Mouse (Mus musculus): Measurements from ENCODE around the gene Prmt7. TPM values are rescaled to one million over a fixed set of nuclear protein-coding genes. Genes with fewer than 3 reads are reported as not detected.

Gene Prmt7
- 76.4 and 88.2 TPM in 2 replicates for polyA plus RNA-seq (2016; fragmentation: Nextera tagmentation; extraction: Ambion mirVana)

GRCm38 (mm10) chr8:106210821-106211345 lies at the start of gene Prmt7, which contains the start of gene Slc7a6os:
Prmt7 (plus strand) TSS chr8:106210936.
Slc7a6os (minus strand) TSS chr8:106210935.
- H3K27ac ChIP-seq: peak within 1 kb of the TSS; percentile 95
- peak within 1 kb of the TSS; percentile 68 for H3K4me3 ChIP-seq
- DNase-seq (ENCODE audit: low spot score): peak; percentile 94
- H3K4me1 ChIP-seq: peaks cover 11% of the 10 kb centered on the region
- peaks cover 64% of the 10 kb centered on the region for H3K36me3 ChIP-seq
- no peaks in the 10 kb centered on the region for H3K9me3 ChIP-seq (replicated peaks)
- under 1% methylated on average over 52 of the region's 52 CpGs for WGBS
- H3K27me3 ChIP-seq (ENCODE audit: low read depth, poor library complexity, severe bottlenecking): no peaks in the 10 kb centered on the region

- Histone ChIP-seq H3K27me3 (ENCODE audit: low read depth, poor library complexity, severe bottlenecking) (no peaks in the 10 kb centered on the region), H3K36me3 (peaks cover 58% of the 10 kb centered on the region), H3K27ac (no peak overlapping the region), H3K4me1 (peaks cover 3% of the 10 kb centered on the region; the same call in 1 of the 2 replicates), H3K4me3 (no peak overlapping the region), H3K9me3 (replicated peaks) (no peaks in the 10 kb centered on the region)
- DNase-seq (ENCODE audit: low spot score): no peak
- WGBS: 92% methylated on average over 9 of the region's 9 CpGs
Measured at GRCm38 (mm10) chr8:106163251-106163650, 47.5 kb upstream of the Prmt7 start.

- Histone ChIP-seq H3K27me3 (ENCODE audit: low read depth, poor library complexity, severe bottlenecking) (no peaks in the 10 kb centered on the region), H3K27ac (no peak overlapping the region), H3K4me3 (no peak overlapping the region), H3K36me3 (peaks cover 43% of the 10 kb centered on the region), H3K9me3 (replicated peaks) (no peaks in the 10 kb centered on the region), H3K4me1 (peaks cover 14% of the 10 kb centered on the region)
- peak; percentile 79 for DNase-seq (ENCODE audit: low spot score)
- 49% methylated on average over 4 of the region's 4 CpGs for WGBS
Measured at GRCm38 (mm10) chr8:106165460-106165859, 45.3 kb upstream of the Prmt7 start.

GRCm38 (mm10) chr8:106168356-106169016 lies 42.2 kb upstream of the Prmt7 start, which contains the start of gene Slc7a6:
Slc7a6 (plus strand) TSS chr8:106168857.
- under 1% methylated on average over 59 of the region's 59 CpGs for WGBS
- peak; percentile 89 for DNase-seq (ENCODE audit: low spot score)

GRCm38 (mm10) chr8:106169017-106169933 lies 41.5 kb upstream of the Prmt7 start:
- Histone ChIP-seq H3K27ac (peak overlapping the region; percentile 97), H3K36me3 (peaks cover 19% of the 10 kb centered on the region), H3K4me3 (peak overlapping the region; percentile 85), H3K9me3 (replicated peaks) (no peaks in the 10 kb centered on the region), H3K27me3 (ENCODE audit: low read depth, poor library complexity, severe bottlenecking) (no peaks in the 10 kb centered on the region), H3K4me1 (peaks cover 14% of the 10 kb centered on the region)
- peak; percentile 71 for DNase-seq (ENCODE audit: low spot score)
- 2% methylated on average over 54 of the region's 54 CpGs for WGBS

More at GRCm38 (mm10) chr8:106168356-106169016, 42.2 kb upstream of the Prmt7 start, which contains the start of gene Slc7a6:
- Histone ChIP-seq H3K4me3 (peak within 1 kb of the TSS; percentile 85), H3K27ac (peak within 1 kb of the TSS; percentile 97), H3K27me3 (ENCODE audit: low read depth, poor library complexity, severe bottlenecking) (no peaks in the 10 kb centered on the region), H3K9me3 (replicated peaks) (no peaks in the 10 kb centered on the region), H3K4me1 (peaks cover 14% of the 10 kb centered on the region), H3K36me3 (peaks cover 23% of the 10 kb centered on the region)

GRCm38 (mm10) chr8:106169934-106170480 lies 40.7 kb upstream of the Prmt7 start:
- peak overlapping the region; percentile 85 for H3K4me3 ChIP-seq
- DNase-seq (ENCODE audit: low spot score): no peak
- H3K36me3 ChIP-seq: peaks cover 15% of the 10 kb centered on the region
- no peaks in the 10 kb centered on the region for H3K27me3 ChIP-seq (ENCODE audit: low read depth, poor library complexity, severe bottlenecking)
- H3K4me1 ChIP-seq: peaks cover 14% of the 10 kb centered on the region
- 0 out of 2 replicates have a peak overlapping the region, but pooled peaks have one; percentile 97 for H3K27ac ChIP-seq
- WGBS: 48% methylated on average over 6 of the region's 6 CpGs
- H3K9me3 ChIP-seq (replicated peaks): no peaks in the 10 kb centered on the region

GRCm38 (mm10) chr8:106173566-106173965 lies 37.2 kb upstream of the Prmt7 start:
- H3K9me3 ChIP-seq (replicated peaks): no peaks in the 10 kb centered on the region
- no peak overlapping the region for H3K4me3 ChIP-seq
- peaks cover 15% of the 10 kb centered on the region for H3K36me3 ChIP-seq
- DNase-seq (ENCODE audit: low spot score): no peak
- peaks cover 18% of the 10 kb centered on the region for H3K4me1 ChIP-seq
- H3K27ac ChIP-seq: no peak overlapping the region
- no peaks in the 10 kb centered on the region for H3K27me3 ChIP-seq (ENCODE audit: low read depth, poor library complexity, severe bottlenecking)
- WGBS: 93% methylated on average over 3 of the region's 3 CpGs

GRCm38 (mm10) chr8:106176891-106177290 lies 33.8 kb upstream of the Prmt7 start:
- no peak for DNase-seq (ENCODE audit: low spot score)
- Histone ChIP-seq H3K4me3 (no peak overlapping the region), H3K9me3 (replicated peaks) (no peaks in the 10 kb centered on the region), H3K27me3 (ENCODE audit: low read depth, poor library complexity, severe bottlenecking) (no peaks in the 10 kb centered on the region), H3K4me1 (0 out of 2 replicates have a peak, but pooled peaks cover 10% of the 10 kb centered on the region), H3K27ac (no peak overlapping the region), H3K36me3 (peaks cover 38% of the 10 kb centered on the region)
- WGBS: 58% methylated on average over 1 of the region's 1 CpGs

- no peak overlapping the region for H3K4me3 ChIP-seq
- no peaks in the 10 kb centered on the region for H3K27me3 ChIP-seq (ENCODE audit: low read depth, poor library complexity, severe bottlenecking)
- no peak for DNase-seq (ENCODE audit: low spot score)
- H3K27ac ChIP-seq: no peak overlapping the region
- peaks cover 42% of the 10 kb centered on the region for H3K36me3 ChIP-seq
- no peaks in the 10 kb centered on the region for H3K9me3 ChIP-seq (replicated peaks)
- 0 out of 2 replicates have a peak, but pooled peaks cover 10% of the 10 kb centered on the region for H3K4me1 ChIP-seq
- WGBS: 58% methylated on average over 1 of the region's 1 CpGs
Measured at GRCm38 (mm10) chr8:106177594-106177993, 33.1 kb upstream of the Prmt7 start.

- peaks cover 43% of the 10 kb centered on the region for H3K36me3 ChIP-seq
- DNase-seq (ENCODE audit: low spot score): no peak
- H3K4me1 ChIP-seq: 0 out of 2 replicates have a peak, but pooled peaks cover 10% of the 10 kb centered on the region
- H3K4me3 ChIP-seq: no peak overlapping the region
- 79% methylated on average over 2 of the region's 2 CpGs for whole genome bisulfite sequencing
- H3K27ac ChIP-seq: no peak overlapping the region
- H3K27me3 ChIP-seq (ENCODE audit: low read depth, poor library complexity, severe bottlenecking): no peaks in the 10 kb centered on the region
- H3K9me3 ChIP-seq (replicated peaks): no peaks in the 10 kb centered on the region
Measured at GRCm38 (mm10) chr8:106178428-106178827, 32.3 kb upstream of the Prmt7 start.

- peaks cover 89% of the 10 kb centered on the region for H3K36me3 ChIP-seq
- 86% methylated on average over 8 of the region's 8 CpGs for WGBS
- H3K27me3 ChIP-seq (ENCODE audit: low read depth, poor library complexity, severe bottlenecking): no peaks in the 10 kb centered on the region
- 0 out of 2 replicates have a peak, but pooled peaks cover 4% of the 10 kb centered on the region for H3K4me1 ChIP-seq
- H3K27ac ChIP-seq: no peak overlapping the region
- H3K9me3 ChIP-seq (replicated peaks): no peaks in the 10 kb centered on the region
- no peak overlapping the region for H3K4me3 ChIP-seq
- DNase-seq (ENCODE audit: low spot score): no peak
Measured at GRCm38 (mm10) chr8:106185628-106186270, 25.0 kb upstream of the Prmt7 start.

GRCm38 (mm10) chr8:106186394-106186793 lies 24.3 kb upstream of the Prmt7 start:
- no peak overlapping the region for H3K4me3 ChIP-seq
- H3K9me3 ChIP-seq (replicated peaks): no peaks in the 10 kb centered on the region
- H3K27me3 ChIP-seq (ENCODE audit: low read depth, poor library complexity, severe bottlenecking): no peaks in the 10 kb centered on the region
- H3K4me1 ChIP-seq: 0 out of 2 replicates have a peak, but pooled peaks cover 4% of the 10 kb centered on the region
- peaks cover 92% of the 10 kb centered on the region for H3K36me3 ChIP-seq
- H3K27ac ChIP-seq: no peak overlapping the region
- WGBS: 94% methylated on average over 3 of the region's 3 CpGs
- no peak for DNase-seq (ENCODE audit: low spot score)

Data from limb, embryonic 10.5 days (tissue).